Mouse (Mus musculus) heart, embryonic 15.5 days (tissue): ENCODE results near the gene Ogdh. TPM values are rescaled to one million over a fixed set of nuclear protein-coding genes. Genes with fewer than 3 reads are reported as not detected.
"Not testable (repeated sequence)": the region's sequence is repeated elsewhere in the genome, so short reads cannot be mapped to it uniquely, and the experiment has no call there.

ENCODE experiments used
- ATAC-seq: fragments of 200-750 bp; cut with Nextera tagmentation; replicated peaks from 2 replicates; pipeline ENCODE4 v1.8.0; 2017; ENCODE audit warnings: low read depth, moderate TSS enrichment; ENCODE audit not compliant: insufficient number of reproducible peaks, insufficient read depth, low FRiP score
- H3K27ac ChIP-seq: fragments of 300-500 bp; sonication (generic); 2 replicates; pipeline ENCODE4 v1.5.1; 2015; ENCODE audit warnings: mild to moderate bottlenecking, inconsistent platforms
- H3K27me3 ChIP-seq: fragments of 300-500 bp; sonication (generic); 2 replicates; pipeline ENCODE4 v1.6.1; 2015; ENCODE audit warnings: inconsistent platforms
- H3K36me3 ChIP-seq: fragments of 300-500 bp; sonication (generic); 2 replicates; pipeline ENCODE4 v1.6.1; 2015; ENCODE audit warnings: mild to moderate bottlenecking, inconsistent platforms
- H3K4me1 ChIP-seq: fragments of 300-500 bp; sonication (generic); replicated peaks from 2 replicates; pipeline ENCODE4 v1.6.1; 2015; ENCODE audit warnings: inconsistent platforms
- H3K4me2 ChIP-seq: fragments of 300-500 bp; sonication (generic); 2 replicates; pipeline ENCODE4 v1.6.1; 2015; ENCODE audit warnings: inconsistent platforms, mild to moderate bottlenecking, moderate library complexity
- H3K4me3 ChIP-seq: fragments of 300-500 bp; sonication (generic); 2 replicates; pipeline ENCODE4 v1.5.1; 2015; ENCODE audit warnings: mild to moderate bottlenecking, inconsistent platforms
- H3K9ac ChIP-seq: fragments of 300-500 bp; sonication (generic); 2 replicates; pipeline ENCODE4 v1.6.1; 2015; ENCODE audit warnings: mild to moderate bottlenecking, inconsistent platforms
- H3K9me3 ChIP-seq: fragments of 300-500 bp; sonication (generic); replicated peaks from 2 replicates; pipeline ENCODE4 v1.6.1; 2016; ENCODE audit warnings: inconsistent platforms
- WGBS: fragments of 180-500 bp; shearing (Covaris S2); methylation state at CpG from one replicate; pipeline ENCODE4 v1.1.7; 2015; ENCODE audit warnings: mixed read lengths; 5-methylcytosine and 5-hydroxymethylcytosine counted together
- polyA plus RNA-seq: library from polyadenylated mRNA; unstranded; fragments of >200 nt; fragmentation: Nextera tagmentation; extraction: Ambion mirVana; gene quantifications from 2 replicates; pipeline ENCODE4 v1.2.1, GENCODE M21; 2015

Ogdh gene
- polyA plus RNA-seq = 264 and 278 TPM in 2 replicates

DNA sequence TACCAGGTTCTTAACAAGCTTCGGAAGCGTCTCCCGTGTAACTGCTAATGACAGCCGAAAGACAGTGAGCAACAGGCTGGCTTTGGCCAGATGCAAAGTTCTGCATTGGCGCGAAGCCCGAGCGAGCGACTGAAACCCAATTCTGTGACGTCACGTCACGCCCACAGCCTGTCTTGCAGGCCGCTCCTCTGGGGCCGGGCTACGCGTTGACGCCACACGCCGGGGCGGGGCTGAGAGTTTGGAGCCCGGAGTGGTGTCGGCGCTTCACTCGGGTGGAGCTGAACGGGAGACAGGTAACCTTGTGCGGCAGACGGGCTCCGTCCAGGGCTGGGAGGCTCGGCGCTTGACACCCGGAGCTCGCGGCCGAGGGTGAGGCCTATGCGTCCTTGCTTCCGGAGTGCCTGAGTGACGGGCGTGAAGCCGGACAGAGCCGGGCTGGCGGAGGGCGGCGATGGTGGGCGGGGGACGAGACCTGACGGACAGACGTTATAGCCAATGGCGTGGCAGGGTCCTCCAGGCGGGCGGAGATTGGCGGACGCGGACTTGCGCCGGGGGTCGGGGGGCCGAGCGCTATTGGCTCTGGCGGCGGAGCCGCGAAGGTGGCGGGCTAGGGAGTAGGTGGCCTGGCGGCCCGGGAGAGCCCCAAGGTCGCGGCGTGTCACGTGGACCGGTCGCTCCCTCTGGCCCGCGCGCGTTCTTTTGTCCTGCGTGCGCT, at the start of gene Ogdh:
Ogdh (plus strand) TSS at position 233 of the 715 bp plus-strand sequence.
- H3K4me2 ChIP-seq = peak within 1 kb of the TSS; percentile 69
- peaks cover 17% of the 10 kb centered on the region for H3K4me1 ChIP-seq
- no peaks in the 10 kb centered on the region for H3K9me3 ChIP-seq
- peak within 1 kb of the TSS; percentile 97 for H3K27ac ChIP-seq
- no peaks in the 10 kb centered on the region for H3K27me3 ChIP-seq
- ATAC-seq = peak; percentile 97
- WGBS = under 1% methylated on average over 77 of the region's 77 CpGs
- H3K9ac ChIP-seq = peak within 1 kb of the TSS; percentile 83
- H3K36me3 ChIP-seq = no peaks in the 10 kb centered on the region
- H3K4me3 ChIP-seq = peak within 1 kb of the TSS; percentile 79

DNA sequence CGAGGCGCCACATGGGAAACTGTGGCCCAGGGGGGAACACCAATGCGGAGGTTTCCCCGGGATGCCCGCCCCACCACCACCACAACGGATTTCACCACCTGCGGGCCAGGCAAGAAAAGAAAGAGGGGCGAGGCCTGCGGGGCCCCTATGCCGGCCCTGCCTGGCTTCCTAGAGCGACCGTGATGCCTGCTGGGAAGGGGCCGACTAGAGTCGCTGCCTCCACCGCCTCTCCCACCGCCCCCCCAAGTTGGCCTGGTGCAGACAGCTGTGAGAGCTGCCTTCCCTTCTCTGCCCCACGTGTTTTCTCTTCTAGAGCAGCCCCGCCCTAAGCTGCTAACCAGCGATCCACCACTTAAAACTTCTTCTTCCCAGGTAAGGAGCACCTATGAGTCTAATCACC, 46.7 kb upstream of the Ogdh start:
- Histone ChIP-seq H3K27me3 (no peaks in the 10 kb centered on the region), H3K4me3 (no peak overlapping the region), H3K36me3 (no peaks in the 10 kb centered on the region), H3K27ac (no peak overlapping the region), H3K4me2 (no peak overlapping the region), H3K9ac (no peak overlapping the region), H3K4me1 (no peaks in the 10 kb centered on the region), H3K9me3 (no peaks in the 10 kb centered on the region)
- 41% methylated on average over 19 of the region's 19 CpGs for WGBS
- no peak for ATAC-seq

GRCm38 (mm10) chr11:6252248-6252647, 39.2 kb upstream of the Ogdh start:
- Histone ChIP-seq H3K27ac (no peak overlapping the region), H3K4me2 (no peak overlapping the region), H3K9ac (no peak overlapping the region), H3K4me3 (no peak overlapping the region), H3K4me1 (no peaks in the 10 kb centered on the region), H3K27me3 (no peaks in the 10 kb centered on the region), H3K36me3 (no peaks in the 10 kb centered on the region), H3K9me3 (no peaks in the 10 kb centered on the region)
- no peak for ATAC-seq
- 83% methylated on average over 5 of the region's 5 CpGs for WGBS

DNA sequence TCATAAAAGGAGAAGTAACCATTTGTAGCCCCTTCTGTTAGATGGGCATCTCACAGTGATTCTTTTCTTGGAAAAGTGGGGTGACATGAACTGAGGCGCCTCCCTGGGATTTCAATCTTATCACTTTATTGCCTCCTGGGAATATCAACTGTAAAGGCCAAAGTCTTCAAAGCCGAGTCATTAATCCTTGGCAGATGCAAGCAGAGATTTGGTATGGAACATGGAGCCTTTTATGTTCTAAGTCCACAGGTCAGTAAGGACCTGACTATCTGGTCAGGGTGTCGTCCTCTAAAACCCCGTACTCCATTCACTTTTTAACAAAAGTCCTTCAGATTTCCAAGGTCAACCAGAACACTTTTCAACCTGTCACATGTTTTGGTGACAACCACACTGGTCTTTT, 38.6 kb upstream of the Ogdh start:
- no peaks in the 10 kb centered on the region for H3K27me3 ChIP-seq
- no peak overlapping the region for H3K27ac ChIP-seq
- no peaks in the 10 kb centered on the region for H3K4me1 ChIP-seq
- no peak overlapping the region for H3K4me2 ChIP-seq
- 77% methylated on average over 4 of the region's 4 CpGs for WGBS
- no peak for ATAC-seq
- H3K4me3 ChIP-seq = no peak overlapping the region
- H3K36me3 ChIP-seq = peaks cover under 1% of the 10 kb centered on the region; the same call in 1 of the 2 replicates
- no peak overlapping the region for H3K9ac ChIP-seq
- H3K9me3 ChIP-seq = no peaks in the 10 kb centered on the region

DNA sequence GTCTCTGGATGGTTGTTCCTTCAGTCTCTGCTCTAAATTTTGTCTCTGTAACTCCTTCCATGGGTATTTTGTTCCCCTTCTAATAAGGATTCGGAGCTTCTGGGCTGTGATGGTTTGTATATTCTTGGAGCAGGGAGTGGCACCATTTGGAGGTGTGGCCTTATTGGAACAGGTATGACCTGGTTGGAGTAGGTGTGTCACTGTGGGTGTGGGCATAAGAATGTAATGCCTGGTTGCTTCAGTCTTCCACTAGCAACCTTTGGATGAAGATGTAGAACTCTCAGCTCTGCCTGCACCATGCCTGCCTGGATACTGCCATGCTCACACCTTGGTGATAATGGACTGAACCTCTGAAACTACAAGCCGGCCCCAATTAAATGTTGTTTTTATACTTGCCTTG, 36.8 kb upstream of the Ogdh start:
- not testable (repeated sequence) for H3K9ac ChIP-seq, H3K4me2 ChIP-seq, ATAC-seq, H3K9me3 ChIP-seq, H3K4me1 ChIP-seq, H3K27ac ChIP-seq, H3K4me3 ChIP-seq, H3K27me3 ChIP-seq
- H3K36me3 ChIP-seq = peaks cover 18% of the 10 kb centered on the region
- 88% methylated on average over 2 of the region's 2 CpGs for WGBS

GRCm38 (mm10) chr11:6256490-6257072, 34.9 kb upstream of the Ogdh start:
- 61% methylated on average over 6 of the region's 6 CpGs for WGBS
- no peaks in the 10 kb centered on the region for H3K9me3 ChIP-seq
- no peak overlapping the region for H3K27ac ChIP-seq
- peaks cover 38% of the 10 kb centered on the region for H3K36me3 ChIP-seq
- no peak overlapping the region for H3K4me2 ChIP-seq
- H3K4me3 ChIP-seq = no peak overlapping the region
- ATAC-seq = no peak
- H3K4me1 ChIP-seq = no peaks in the 10 kb centered on the region
- no peaks in the 10 kb centered on the region for H3K27me3 ChIP-seq
- H3K9ac ChIP-seq = no peak overlapping the region

- Histone ChIP-seq H3K36me3 (peaks cover 65% of the 10 kb centered on the region), H3K4me2 (no peak overlapping the region)
- WGBS = 93% methylated on average over 7 of the region's 7 CpGs
Measured at GRCm38 (mm10) chr11:6259413-6259812, 32.0 kb upstream of the Ogdh start.

DNA sequence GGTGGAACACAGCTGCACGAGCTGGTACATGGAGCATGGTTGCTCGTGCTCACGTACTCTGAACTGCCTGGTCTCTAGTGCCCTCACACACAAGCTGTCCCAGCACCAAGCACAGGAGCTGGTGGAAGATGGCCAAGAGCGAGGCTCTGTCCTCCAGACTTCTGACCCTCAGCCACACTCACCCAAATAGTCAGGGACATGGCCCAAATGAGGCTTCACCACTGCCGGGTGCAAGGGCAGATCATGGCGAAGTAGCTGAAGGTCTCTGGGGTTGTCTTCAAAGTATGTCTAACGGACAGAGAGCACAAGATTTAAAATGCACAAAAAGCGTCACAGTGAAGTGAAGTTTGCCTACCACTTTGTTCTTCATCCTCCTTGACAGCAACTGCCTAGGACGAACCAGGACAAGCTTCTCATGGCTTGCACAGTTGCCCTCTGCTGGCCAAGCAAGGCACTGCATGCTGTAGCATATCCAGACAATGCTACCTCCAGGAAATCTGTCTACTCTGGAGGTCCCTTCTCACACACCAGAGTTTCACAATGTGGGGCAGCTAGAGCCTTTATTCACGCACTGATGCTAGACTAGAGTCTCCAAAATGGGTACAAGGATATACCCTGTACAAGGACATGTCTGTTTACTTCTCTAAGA, 29.9 kb upstream of the Ogdh start:
- Histone ChIP-seq H3K9me3 (no peaks in the 10 kb centered on the region), H3K4me1 (peaks cover 7% of the 10 kb centered on the region), H3K9ac (no peak overlapping the region), H3K27ac (no peak overlapping the region), H3K4me3 (no peak overlapping the region), H3K36me3 (peaks cover 80% of the 10 kb centered on the region), H3K27me3 (no peaks in the 10 kb centered on the region), H3K4me2 (no peak overlapping the region)
- ATAC-seq = no peak
- WGBS = 75% methylated on average over 10 of the region's 10 CpGs

More at GRCm38 (mm10) chr11:6259413-6259812, 32.0 kb upstream of the Ogdh start:
- H3K9ac ChIP-seq = no peak overlapping the region
- no peak for ATAC-seq
- H3K27me3 ChIP-seq = no peaks in the 10 kb centered on the region
- no peak overlapping the region for H3K4me3 ChIP-seq
- H3K27ac ChIP-seq = no peak overlapping the region
- H3K4me1 ChIP-seq = no peaks in the 10 kb centered on the region
- no peaks in the 10 kb centered on the region for H3K9me3 ChIP-seq

- H3K4me1 ChIP-seq = peaks cover 17% of the 10 kb centered on the region
- no peaks in the 10 kb centered on the region for H3K27me3 ChIP-seq
- H3K27ac ChIP-seq = no peak overlapping the region
- H3K4me2 ChIP-seq = peak overlapping the region; percentile 91
- ATAC-seq = no peak
- 60% methylated on average over 9 of the region's 9 CpGs for WGBS
- peak overlapping the region; percentile 84 for H3K4me3 ChIP-seq
- H3K36me3 ChIP-seq = peaks cover 59% of the 10 kb centered on the region
- H3K9me3 ChIP-seq = no peaks in the 10 kb centered on the region
- peak overlapping the region; percentile 89 for H3K9ac ChIP-seq
Measured at GRCm38 (mm10) chr11:6266621-6267020, 24.8 kb upstream of the Ogdh start.

DNA sequence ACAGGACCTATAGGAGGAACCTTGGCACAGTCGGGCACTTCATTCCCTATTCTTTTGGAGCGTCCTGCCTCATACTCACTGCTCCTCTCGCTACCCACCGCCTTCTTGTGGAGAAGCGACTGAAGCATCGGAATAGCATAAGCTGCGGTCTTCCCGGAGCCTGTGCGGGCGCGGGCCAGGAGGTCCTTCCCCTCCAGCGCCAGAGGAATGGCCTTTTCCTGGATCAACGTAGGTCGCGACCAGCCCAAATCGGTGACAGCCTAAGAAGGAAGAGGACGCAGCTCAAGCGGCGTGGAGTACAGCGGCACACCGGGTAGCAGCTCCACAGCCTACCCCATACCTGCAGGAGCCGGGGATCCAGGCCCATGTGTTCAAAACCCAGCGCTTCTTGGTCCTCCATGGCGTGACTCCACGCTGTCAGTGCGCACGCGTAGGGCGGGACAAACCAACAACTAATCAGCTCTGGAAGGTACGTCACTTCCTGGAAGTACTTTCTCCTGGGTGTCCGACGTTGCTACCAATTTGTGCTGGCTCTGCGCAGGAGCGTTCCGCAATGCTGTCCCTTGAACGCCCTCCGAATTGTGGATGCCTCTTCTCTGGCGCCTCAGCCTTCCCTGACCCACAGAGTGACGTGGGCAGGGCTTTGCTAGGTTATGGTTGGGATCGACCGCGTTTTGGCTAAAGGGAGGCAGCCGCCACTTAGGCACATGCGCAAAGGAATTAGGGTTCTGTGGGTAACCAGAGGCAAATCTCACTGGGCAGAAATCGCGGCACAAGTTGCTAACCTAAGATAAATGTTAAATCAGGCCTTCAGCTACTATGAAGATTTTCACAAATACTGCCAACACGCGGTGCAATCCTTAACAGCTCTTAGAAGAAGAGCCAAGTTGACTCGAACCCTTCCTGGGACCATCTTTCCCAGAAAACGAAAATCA, 23.8 kb upstream of the Ogdh start, which contains the start of gene Ddx56:
Ddx56 (minus strand) TSS at position 453 of the 935 bp plus-strand sequence.
- H3K4me1 ChIP-seq = peaks cover 17% of the 10 kb centered on the region
- H3K27ac ChIP-seq = peak within 1 kb of the TSS; percentile 97
- H3K4me2 ChIP-seq = peak within 1 kb of the TSS; percentile 91
- H3K4me3 ChIP-seq = peak within 1 kb of the TSS; percentile 84
- H3K9ac ChIP-seq = peak within 1 kb of the TSS; percentile 89
- WGBS = 1% methylated on average over 50 of the region's 50 CpGs
- H3K9me3 ChIP-seq = no peaks in the 10 kb centered on the region
- ATAC-seq = peak; percentile 96
- H3K36me3 ChIP-seq = peaks cover 53% of the 10 kb centered on the region
- H3K27me3 ChIP-seq = no peaks in the 10 kb centered on the region

DNA sequence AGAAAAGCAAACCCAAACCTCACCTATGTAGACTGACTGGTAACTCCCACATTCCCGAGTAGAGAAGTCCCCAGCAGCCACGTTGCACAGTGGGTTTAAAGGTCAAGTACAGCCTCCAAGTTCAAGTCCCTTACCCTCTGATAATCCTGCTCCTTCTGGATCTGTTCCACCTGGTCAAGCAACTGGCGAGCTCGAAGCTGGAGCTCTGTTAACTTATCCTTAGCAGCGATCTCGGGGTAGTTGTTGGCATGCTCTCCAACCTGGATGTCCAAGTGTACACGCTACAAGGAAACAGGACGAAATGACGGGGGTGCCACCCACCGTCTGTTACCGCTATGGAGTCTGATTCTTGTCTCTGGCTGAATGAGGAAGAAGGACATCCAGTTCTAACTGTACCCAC, 17.8 kb upstream of the Ogdh start:
- Histone ChIP-seq H3K4me2 (peak overlapping the region; percentile 83), H3K9ac (peak overlapping the region; percentile 97), H3K27me3 (no peaks in the 10 kb centered on the region), H3K4me1 (peaks cover 18% of the 10 kb centered on the region), H3K4me3 (peak overlapping the region; percentile 95), H3K27ac (no peak overlapping the region), H3K9me3 (no peaks in the 10 kb centered on the region), H3K36me3 (peaks cover 19% of the 10 kb centered on the region)
- 48% methylated on average over 11 of the region's 11 CpGs for WGBS
- ATAC-seq = no peak
